Mouse (Mus musculus) midbrain, embryonic 15.5 days (tissue): Measurements from ENCODE around the gene Nek9. TPM values are rescaled to one million over a fixed set of nuclear protein-coding genes. Genes with fewer than 3 reads are reported as not detected.

Experiments
- ATAC-seq: fragments of 200-750 bp; cut with Nextera tagmentation; replicated peaks from 2 replicates; pipeline ENCODE4 v1.8.0; 2017; ENCODE audit warnings: moderate TSS enrichment
- H3K27ac ChIP-seq: fragments of 300-500 bp; sonication (generic); 2 replicates; pipeline ENCODE4 v1.5.1; 2015; ENCODE audit warnings: mild to moderate bottlenecking, inconsistent platforms
- H3K27me3 ChIP-seq: fragments of 300-500 bp; sonication (generic); replicated peaks from 2 replicates; pipeline ENCODE4 v1.6.1; 2015; ENCODE audit warnings: inconsistent platforms
- H3K36me3 ChIP-seq: fragments of 300-500 bp; sonication (generic); replicated peaks from 2 replicates; pipeline ENCODE4 v1.6.1; 2015; ENCODE audit warnings: inconsistent platforms
- H3K4me1 ChIP-seq: fragments of 300-500 bp; sonication (generic); 2 replicates; pipeline ENCODE4 v1.6.1; 2015; ENCODE audit warnings: inconsistent platforms
- H3K4me2 ChIP-seq: fragments of 300-500 bp; sonication (generic); 2 replicates; pipeline ENCODE4 v1.6.1; 2015; ENCODE audit warnings: inconsistent platforms, mild to moderate bottlenecking, moderate library complexity
- H3K4me3 ChIP-seq: fragments of 300-500 bp; sonication (generic); 2 replicates; pipeline ENCODE4 v1.5.1; 2015; ENCODE audit warnings: mild to moderate bottlenecking, inconsistent platforms
- H3K9ac ChIP-seq: fragments of 300-500 bp; sonication (generic); 2 replicates; pipeline ENCODE4 v1.6.1; 2015; ENCODE audit warnings: mild to moderate bottlenecking, inconsistent platforms
- H3K9me3 ChIP-seq: fragments of 300-500 bp; sonication (generic); 2 replicates; pipeline ENCODE4 v1.6.1; 2016; ENCODE audit warnings: inconsistent platforms
- WGBS: fragments of 180-500 bp; shearing (Covaris S2); methylation state at CpG from one replicate; pipeline ENCODE4 v1.1.7; 2015; ENCODE audit warnings: mixed read lengths; 5-methylcytosine and 5-hydroxymethylcytosine counted together
- polyA plus RNA-seq: library from polyadenylated mRNA; unstranded; fragments of >200 nt; fragmentation: Nextera tagmentation; extraction: Ambion mirVana; gene quantifications from 2 replicates; pipeline ENCODE4 v1.2.1, GENCODE M21; 2015

Gene Nek9
- polyA plus RNA-seq, 1 experiment from 2014 or later: 11.7 TPM

DNA sequence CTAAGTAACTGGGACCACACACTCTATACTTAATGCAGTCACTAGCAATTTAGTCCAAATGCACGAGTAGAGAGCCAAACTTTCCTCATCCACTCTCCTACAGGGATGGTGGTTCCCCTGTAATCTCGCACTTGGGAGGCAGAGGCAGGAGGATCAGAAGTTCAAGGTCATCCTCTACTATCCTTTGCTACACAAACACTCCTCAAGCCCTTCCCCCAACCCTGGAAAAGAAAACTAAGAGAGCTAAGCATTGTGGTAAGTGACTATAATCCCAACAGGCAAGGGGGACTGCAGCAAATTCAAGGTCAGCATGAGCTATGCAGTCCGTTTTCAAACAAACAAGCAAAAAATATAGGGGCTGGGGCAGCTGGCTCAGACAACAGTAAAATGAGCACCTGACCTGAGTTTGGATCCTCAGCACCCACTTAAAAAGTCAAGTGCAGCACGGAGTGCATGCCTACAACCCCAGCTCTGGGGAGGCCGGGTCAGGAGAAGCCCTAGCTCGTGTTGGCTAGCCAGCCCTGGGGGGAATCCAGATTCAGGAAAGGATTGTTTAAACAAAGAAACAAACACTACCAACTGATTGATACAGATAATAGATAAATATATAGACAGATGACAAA is 29.4 kb upstream of the Nek9 start:
- 88% methylated on average over 6 of the region's 6 CpGs for WGBS
- H3K9ac ChIP-seq: no peak overlapping the region
- no peak overlapping the region for H3K4me2 ChIP-seq
- no peak overlapping the region for H3K4me3 ChIP-seq
- no peaks in the 10 kb centered on the region for H3K27me3 ChIP-seq
- no peaks in the 10 kb centered on the region for H3K9me3 ChIP-seq
- peaks cover 21% of the 10 kb centered on the region for H3K4me1 ChIP-seq
- H3K27ac ChIP-seq: no peak overlapping the region
- H3K36me3 ChIP-seq: no peaks in the 10 kb centered on the region
- ATAC-seq: no peak

DNA sequence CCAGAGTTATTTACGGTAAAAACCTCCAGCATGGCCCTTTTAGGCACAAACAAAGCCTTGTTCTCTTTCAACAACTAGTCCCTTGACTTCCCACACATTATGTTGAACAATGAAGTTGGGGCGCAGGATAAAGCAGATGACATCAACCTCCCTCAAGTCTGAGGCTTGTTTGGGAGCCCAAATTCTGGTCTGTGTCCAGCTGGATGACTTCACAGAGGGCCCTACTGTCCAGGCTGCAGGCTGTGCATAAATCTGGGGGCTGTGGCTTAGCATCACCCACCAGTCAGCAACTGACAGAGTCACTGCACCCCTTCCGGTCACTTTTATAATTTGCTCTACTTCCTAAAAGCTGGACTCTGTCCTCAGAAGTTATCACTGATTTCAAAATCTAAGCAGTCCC is 27.1 kb upstream of the Nek9 start:
- H3K36me3 ChIP-seq: no peaks in the 10 kb centered on the region
- H3K4me3 ChIP-seq: no peak overlapping the region
- H3K27ac ChIP-seq: no peak overlapping the region
- no peaks in the 10 kb centered on the region for H3K27me3 ChIP-seq
- no peak overlapping the region for H3K9ac ChIP-seq
- no peaks in the 10 kb centered on the region for H3K4me1 ChIP-seq
- 79% methylated on average over 3 of the region's 3 CpGs for WGBS
- no peak for ATAC-seq
- H3K4me2 ChIP-seq: no peak overlapping the region
- H3K9me3 ChIP-seq: no peaks in the 10 kb centered on the region

DNA sequence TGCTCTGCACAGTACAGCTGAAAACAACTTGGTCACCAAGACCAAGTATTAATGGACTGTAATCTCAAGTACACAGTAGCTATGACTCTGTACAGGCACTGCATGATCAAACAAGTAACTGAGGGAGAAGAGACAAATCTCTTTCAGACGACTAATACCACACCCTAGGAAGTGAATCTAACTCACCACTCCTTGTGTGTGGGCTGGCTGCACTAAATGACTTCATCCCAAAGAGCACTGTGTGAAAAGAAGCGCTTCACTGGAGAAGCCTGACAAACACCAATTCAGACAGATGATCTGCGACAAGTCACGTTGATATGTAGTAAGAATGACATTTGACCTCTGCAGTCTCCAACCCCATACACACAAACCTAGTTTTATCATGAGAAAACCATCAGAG is 23.3 kb upstream of the Nek9 start:
- ATAC-seq: no peak
- no peaks in the 10 kb centered on the region for H3K4me1 ChIP-seq
- no peak overlapping the region for H3K27ac ChIP-seq
- no peaks in the 10 kb centered on the region for H3K27me3 ChIP-seq
- H3K4me3 ChIP-seq: no peak overlapping the region
- no peak overlapping the region for H3K4me2 ChIP-seq
- no peaks in the 10 kb centered on the region for H3K36me3 ChIP-seq
- 86% methylated on average over 4 of the region's 4 CpGs for WGBS
- H3K9ac ChIP-seq: no peak overlapping the region
- H3K9me3 ChIP-seq: no peaks in the 10 kb centered on the region

DNA sequence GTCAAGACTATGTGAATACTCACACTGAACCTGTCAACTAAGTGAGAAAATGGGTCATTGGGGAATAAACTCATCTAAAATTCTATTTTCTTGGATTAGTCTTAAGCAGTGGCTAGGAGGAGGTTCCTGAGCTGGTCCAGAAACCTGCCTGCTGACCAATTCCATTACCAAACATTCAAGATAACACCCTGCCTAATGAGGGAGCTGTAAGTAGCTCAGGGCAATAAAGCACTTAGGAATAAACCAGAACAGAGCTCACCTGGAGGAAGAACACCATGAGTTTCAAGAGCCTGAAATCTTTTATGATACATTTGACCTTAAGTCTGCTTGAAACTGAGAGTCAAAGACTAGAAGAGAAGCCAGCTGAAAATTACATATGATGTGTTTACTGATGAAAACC is 22.4 kb upstream of the Nek9 start:
- no peak overlapping the region for H3K4me2 ChIP-seq
- no peak for ATAC-seq
- no peak overlapping the region for H3K9ac ChIP-seq
- no peaks in the 10 kb centered on the region for H3K27me3 ChIP-seq
- no peaks in the 10 kb centered on the region for H3K4me1 ChIP-seq
- H3K36me3 ChIP-seq: no peaks in the 10 kb centered on the region
- no peak overlapping the region for H3K27ac ChIP-seq
- no peak overlapping the region for H3K4me3 ChIP-seq
- no peaks in the 10 kb centered on the region for H3K9me3 ChIP-seq

DNA sequence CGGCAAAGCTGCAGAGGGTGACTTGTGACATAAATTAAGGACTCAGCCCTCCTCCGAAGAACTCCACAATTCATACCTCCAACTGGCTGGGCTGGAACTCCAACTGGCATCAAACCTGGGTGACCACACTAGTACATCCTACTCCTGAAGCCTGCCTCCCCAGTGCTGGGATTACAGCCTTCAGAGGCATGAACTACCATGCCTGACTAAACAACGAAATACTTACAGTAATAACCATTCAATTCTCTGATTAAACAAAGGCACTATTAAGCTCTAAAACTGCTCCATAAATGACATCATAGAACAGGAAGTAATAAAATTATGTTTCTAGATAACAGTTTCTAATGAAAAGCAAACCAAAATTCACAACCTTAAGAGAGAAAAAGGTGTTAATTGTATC is 22.0 kb upstream of the Nek9 start:
- H3K27me3 ChIP-seq: no peaks in the 10 kb centered on the region
- no peak overlapping the region for H3K4me3 ChIP-seq
- WGBS: 97% methylated on average over 3 of the region's 3 CpGs

DNA sequence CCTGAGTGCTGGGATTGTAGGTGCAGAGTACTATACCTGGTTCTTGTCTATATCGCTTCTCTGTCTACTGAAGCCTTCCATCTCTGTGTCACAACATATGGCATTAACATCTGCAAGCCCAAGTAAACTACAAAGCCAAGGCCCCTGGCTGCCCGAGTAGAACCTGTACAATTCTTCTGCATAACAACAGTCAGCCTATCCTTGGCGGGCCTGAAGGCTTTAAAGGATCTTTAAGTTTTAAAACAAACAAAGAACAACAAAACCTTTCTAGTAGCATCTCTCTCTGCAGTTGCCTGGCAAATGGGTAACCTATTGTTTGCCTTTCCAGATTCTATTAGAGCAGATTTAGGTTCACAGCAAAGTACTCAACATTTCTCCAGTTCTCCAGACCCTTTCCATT is 14.9 kb upstream of the Nek9 start:
- WGBS: 85% methylated on average over 3 of the region's 3 CpGs
- Histone ChIP-seq H3K4me1 (0 out of 2 replicates have a peak, but pooled peaks cover 2% of the 10 kb centered on the region), H3K4me2 (no peak overlapping the region), H3K27me3 (no peaks in the 10 kb centered on the region), H3K9me3 (no peaks in the 10 kb centered on the region), H3K9ac (no peak overlapping the region), H3K4me3 (no peak overlapping the region), H3K36me3 (peaks cover 15% of the 10 kb centered on the region; the same call in 1 of the 2 replicates), H3K27ac (no peak overlapping the region)
- ATAC-seq: no peak

More for the DNA sequence above, 22.0 kb upstream of the Nek9 start:
- Histone ChIP-seq H3K9me3 (no peaks in the 10 kb centered on the region), H3K36me3 (no peaks in the 10 kb centered on the region), H3K27ac (no peak overlapping the region), H3K4me2 (no peak overlapping the region), H3K9ac (no peak overlapping the region), H3K4me1 (no peaks in the 10 kb centered on the region)
- no peak for ATAC-seq

DNA sequence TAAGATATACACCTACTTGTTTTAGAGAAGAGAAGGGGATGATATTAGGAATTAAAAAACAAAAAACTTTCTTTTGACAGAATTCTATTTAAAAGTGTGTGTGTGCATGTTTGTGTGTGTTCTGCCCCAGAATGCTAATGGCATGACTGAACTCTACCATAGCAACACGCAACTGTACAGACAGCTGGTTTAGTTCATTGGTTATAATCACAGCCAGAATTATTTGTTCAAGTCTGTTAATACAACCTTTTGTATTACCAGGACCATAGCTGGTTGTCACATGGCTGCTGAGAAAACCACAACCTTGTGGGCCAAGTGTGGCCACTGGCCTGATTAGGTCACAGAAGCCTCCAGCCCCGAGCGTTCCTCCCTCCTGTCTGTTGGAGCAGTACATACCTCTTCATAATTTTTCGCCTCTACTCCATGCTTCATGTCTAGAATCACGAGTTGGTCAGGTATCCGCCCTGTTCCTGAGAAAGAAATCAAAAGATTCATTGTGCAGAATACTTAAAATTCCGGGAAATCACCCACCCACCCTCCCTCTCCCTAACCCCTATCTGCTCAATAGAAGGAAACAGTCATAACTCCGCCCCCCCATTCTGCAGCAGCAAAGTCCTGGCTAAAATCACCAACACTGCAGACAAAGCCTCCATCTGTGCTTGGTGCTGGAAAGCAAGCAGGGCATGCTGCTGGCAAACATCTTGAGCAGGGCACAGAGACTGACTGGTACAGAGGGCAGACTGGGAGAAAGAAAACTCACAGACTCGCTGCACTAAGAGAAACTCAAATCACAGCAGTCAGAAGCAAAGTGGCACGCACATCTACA is 11.5 kb upstream of the Nek9 start:
- H3K36me3 ChIP-seq: peaks cover 25% of the 10 kb centered on the region; the same call in 1 of the 2 replicates

DNA sequence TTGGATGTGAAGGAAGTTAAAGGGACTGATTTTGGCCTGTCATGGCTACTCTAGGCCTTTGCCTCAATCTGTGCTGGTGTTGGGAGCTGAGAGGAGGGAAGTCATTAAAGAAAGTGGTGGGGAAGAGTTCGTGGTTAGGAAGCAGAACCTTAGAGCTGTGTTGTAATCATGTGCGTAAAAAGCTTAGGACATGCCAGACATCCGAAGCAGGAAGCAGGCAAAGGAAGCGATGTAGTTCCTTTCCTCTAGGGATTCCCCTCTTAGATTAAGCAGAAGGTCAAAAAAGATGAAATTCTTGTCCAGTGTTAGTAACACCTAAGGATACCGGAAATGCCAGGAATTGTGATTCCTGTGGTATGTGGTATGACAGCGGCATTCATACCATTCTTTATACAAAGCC is 9.2 kb upstream of the Nek9 start:
- H3K27ac ChIP-seq: no peak overlapping the region
- 79% methylated on average over 6 of the region's 6 CpGs for WGBS
- no peak for ATAC-seq

More for the DNA sequence above, 11.5 kb upstream of the Nek9 start:
- no peak overlapping the region for H3K9ac ChIP-seq
- no peak overlapping the region for H3K4me2 ChIP-seq
- H3K4me1 ChIP-seq: 0 out of 2 replicates have a peak, but pooled peaks cover 2% of the 10 kb centered on the region
- no peak overlapping the region for H3K4me3 ChIP-seq
- H3K9me3 ChIP-seq: no peaks in the 10 kb centered on the region
- peak; percentile 65 for ATAC-seq
- WGBS: 63% methylated on average over 10 of the region's 10 CpGs
- no peaks in the 10 kb centered on the region for H3K27me3 ChIP-seq
- peak overlapping the region; percentile 55; the same call in 1 of the 2 replicates for H3K27ac ChIP-seq

DNA sequence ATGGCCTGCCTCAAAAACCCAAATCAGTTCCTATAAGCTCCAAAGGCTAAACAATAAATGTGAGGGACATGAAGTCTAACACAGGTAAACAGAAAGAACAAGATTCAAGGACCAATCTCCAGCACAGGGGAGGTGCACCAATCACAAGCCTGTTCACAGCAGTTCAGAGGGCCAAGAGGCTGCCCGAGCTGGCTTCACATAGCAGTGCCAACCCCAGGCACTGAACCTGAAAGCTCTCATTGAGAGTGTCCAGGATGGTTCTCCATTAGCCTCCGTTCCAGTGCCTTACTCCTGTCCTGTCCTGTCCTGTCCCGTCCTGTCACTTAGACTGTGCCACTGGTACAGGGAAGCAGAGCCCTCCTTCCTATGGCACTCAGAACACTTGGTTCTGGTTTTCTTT is 8.0 kb upstream of the Nek9 start:
- Histone ChIP-seq H3K9me3 (no peaks in the 10 kb centered on the region), H3K4me3 (no peak overlapping the region), H3K36me3 (peaks cover 12% of the 10 kb centered on the region), H3K27ac (no peak overlapping the region), H3K27me3 (no peaks in the 10 kb centered on the region), H3K4me2 (no peak overlapping the region), H3K9ac (no peak overlapping the region), H3K4me1 (0 out of 2 replicates have a peak, but pooled peaks cover 2% of the 10 kb centered on the region)
- WGBS: 73% methylated on average over 3 of the region's 3 CpGs
- ATAC-seq: no peak

More for the DNA sequence above, 9.2 kb upstream of the Nek9 start:
- Histone ChIP-seq H3K27me3 (no peaks in the 10 kb centered on the region), H3K9ac (no peak overlapping the region), H3K4me3 (no peak overlapping the region), H3K36me3 (peaks cover 14% of the 10 kb centered on the region), H3K9me3 (no peaks in the 10 kb centered on the region), H3K4me2 (no peak overlapping the region), H3K4me1 (0 out of 2 replicates have a peak, but pooled peaks cover 2% of the 10 kb centered on the region)

DNA sequence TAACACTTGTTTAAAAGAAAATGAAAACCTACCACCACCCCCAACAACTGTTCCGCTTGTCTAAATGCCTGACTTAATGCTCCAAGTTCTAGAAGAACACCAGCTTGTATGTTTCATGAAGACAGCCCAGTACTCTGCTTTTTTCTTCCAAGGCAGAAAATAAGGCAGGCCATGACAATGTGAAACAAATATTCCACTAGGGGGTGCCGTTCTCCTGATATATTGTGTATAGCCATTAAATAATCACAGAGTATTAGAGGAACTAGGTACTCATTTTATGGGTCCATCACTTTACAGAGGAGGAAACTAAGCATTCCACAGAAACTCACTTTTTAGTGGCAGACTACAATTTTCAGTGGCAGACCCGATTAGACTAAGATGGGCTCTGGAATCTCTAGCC is 7.2 kb upstream of the Nek9 start:
- Histone ChIP-seq H3K4me2 (no peak overlapping the region), H3K4me1 (peaks cover 3% of the 10 kb centered on the region; the same call in 1 of the 2 replicates), H3K27ac (no peak overlapping the region), H3K36me3 (peaks cover 12% of the 10 kb centered on the region), H3K4me3 (no peak overlapping the region), H3K9me3 (no peaks in the 10 kb centered on the region), H3K27me3 (no peaks in the 10 kb centered on the region), H3K9ac (no peak overlapping the region)
- peak; percentile 63; the same call in 1 of the 2 replicates for ATAC-seq
- WGBS: 60% methylated on average over 3 of the region's 3 CpGs

DNA sequence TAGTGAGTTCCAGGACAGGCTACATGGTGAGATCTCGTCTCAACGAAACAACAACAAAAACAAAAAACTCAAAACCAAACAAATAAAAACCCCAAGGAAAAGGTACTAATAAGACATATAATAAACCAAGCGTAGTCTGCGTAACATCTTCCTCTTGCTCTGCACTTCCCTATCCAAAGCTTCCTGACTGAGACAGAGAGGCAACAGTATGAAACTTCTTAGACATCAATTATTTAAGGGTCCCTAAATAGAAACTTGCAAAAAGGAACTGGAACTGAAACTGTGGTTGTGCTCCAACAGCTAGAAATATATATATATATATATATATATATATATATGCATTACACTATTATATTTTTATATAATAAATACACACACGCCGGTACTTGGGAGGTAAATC is 6.4 kb upstream of the Nek9 start:
- 95% methylated on average over 6 of the region's 6 CpGs for WGBS
- ATAC-seq: no peak
- no peak overlapping the region for H3K4me2 ChIP-seq

DNA sequence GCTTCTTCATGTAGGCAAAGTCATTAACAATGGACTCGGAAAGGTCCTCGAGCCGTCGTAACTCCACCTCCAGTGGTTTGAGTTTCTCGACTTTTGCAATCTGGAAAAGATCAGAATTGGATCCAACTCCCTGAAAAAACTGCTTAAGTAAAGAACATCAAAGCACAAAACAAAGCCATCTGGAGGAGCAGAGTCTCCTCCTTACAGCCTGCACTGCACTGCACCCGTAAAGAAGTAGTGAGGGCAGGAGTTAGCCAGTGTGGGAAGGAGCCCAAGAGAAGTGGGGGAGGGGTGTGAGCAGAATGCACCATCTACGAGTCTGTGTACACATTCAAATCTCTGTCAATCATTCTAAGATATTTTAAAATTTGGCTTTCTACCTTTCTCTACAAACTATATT is 5.1 kb upstream of the Nek9 start:
- no peak for ATAC-seq
- Histone ChIP-seq H3K4me3 (no peak overlapping the region), H3K4me2 (no peak overlapping the region), H3K27me3 (no peaks in the 10 kb centered on the region), H3K9ac (no peak overlapping the region), H3K36me3 (peaks cover 11% of the 10 kb centered on the region), H3K4me1 (peaks cover 5% of the 10 kb centered on the region), H3K9me3 (no peaks in the 10 kb centered on the region), H3K27ac (no peak overlapping the region)
- 81% methylated on average over 7 of the region's 7 CpGs for WGBS

More for the DNA sequence above, 6.4 kb upstream of the Nek9 start:
- Histone ChIP-seq H3K4me1 (peaks cover 5% of the 10 kb centered on the region), H3K36me3 (peaks cover 12% of the 10 kb centered on the region), H3K4me3 (no peak overlapping the region), H3K9ac (no peak overlapping the region), H3K27ac (no peak overlapping the region), H3K9me3 (no peaks in the 10 kb centered on the region), H3K27me3 (no peaks in the 10 kb centered on the region)
